Mouse (Mus musculus) heart, embryonic 10.5 days (tissue): Measurements from ENCODE around the gene Tmem106a. TPM values are rescaled to one million over a fixed set of nuclear protein-coding genes. Genes with fewer than 3 reads are reported as not detected.
"Not testable (repeated sequence)": the region's sequence is repeated elsewhere in the genome, so short reads cannot be mapped to it uniquely, and the experiment has no call there.

Experiments used
- DNase-seq: peaks from one replicate; pipeline ENCODE4 v3.0.0-alpha.2; 2017; ENCODE audit warnings: low spot score
- H3K27ac ChIP-seq: fragments of 300-500 bp; sonication (generic); 2 replicates; pipeline ENCODE4 v1.5.1; 2016; ENCODE audit warnings: mild to moderate bottlenecking
- H3K27me3 ChIP-seq: fragments of 300-500 bp; sonication (generic); 2 replicates; pipeline ENCODE4 v1.6.1; 2016; ENCODE audit warnings: mild to moderate bottlenecking; ENCODE audit not compliant: poor library complexity, insufficient read depth, severe bottlenecking
- H3K36me3 ChIP-seq: fragments of 300-500 bp; sonication (generic); 2 replicates; pipeline ENCODE4 v1.6.1; 2016; ENCODE audit warnings: mild to moderate bottlenecking, moderate library complexity
- H3K4me1 ChIP-seq: fragments of 300-500 bp; sonication (generic); 2 replicates; pipeline ENCODE4 v1.6.1; 2016; ENCODE audit warnings: mild to moderate bottlenecking
- H3K4me3 ChIP-seq: fragments of 300-500 bp; sonication (generic); 2 replicates; pipeline ENCODE4 v1.5.1; 2016; ENCODE audit warnings: mild to moderate bottlenecking, moderate library complexity
- H3K9me3 ChIP-seq: fragments of 300-500 bp; sonication (generic); 2 replicates; pipeline ENCODE4 v1.6.1; 2016; ENCODE audit warnings: mild to moderate bottlenecking, moderate library complexity
- WGBS: fragments of 180-500 bp; shearing (Covaris S2); methylation state at CpG from one replicate; pipeline ENCODE4 v1.1.7; 2016; 5-methylcytosine and 5-hydroxymethylcytosine counted together
- polyA plus RNA-seq: library from polyadenylated mRNA; unstranded; fragments of >200 nt; fragmentation: Nextera tagmentation; extraction: Ambion mirVana; gene quantifications from 2 replicates; pipeline ENCODE4 v1.2.1, GENCODE M21; 2016

Gene Tmem106a
- polyA plus RNA-seq, 1 experiment from 2014 or later, result 2.7 TPM

- Histone ChIP-seq H3K27me3 (no peaks in the 10 kb centered on the region), H3K9me3 (no peaks in the 10 kb centered on the region), H3K4me1 (peaks cover 18% of the 10 kb centered on the region), H3K27ac (peak overlapping the region; percentile 98), H3K36me3 (peaks cover 2% of the 10 kb centered on the region; the same call in 1 of the 2 replicates), H3K4me3 (peak overlapping the region; percentile 72)
- DNase-seq, result peak; percentile 97
- WGBS, result under 1% methylated on average over 33 of the region's 33 CpGs
Measured at GRCm38 (mm10) chr11:101627857-101628559, 46.0 kb downstream of the Tmem106a start.

- not testable (repeated sequence) for H3K36me3 ChIP-seq, DNase-seq, H3K9me3 ChIP-seq, H3K27me3 ChIP-seq
- Histone ChIP-seq H3K27ac (0 out of 2 replicates have a peak overlapping the region, but pooled peaks have one; percentile 98), H3K4me1 (peaks cover 18% of the 10 kb centered on the region), H3K4me3 (peak overlapping the region; percentile 72)
- 68% methylated on average over 4 of the region's 5 CpGs for WGBS
Measured at GRCm38 (mm10) chr11:101628733-101629417, 46.8 kb downstream of the Tmem106a start.

GRCm38 (mm10) chr11:101635660-101636059, 53.6 kb downstream of the Tmem106a start:
- Histone ChIP-seq H3K9me3 (no peaks in the 10 kb centered on the region), H3K36me3 (peaks cover 12% of the 10 kb centered on the region; the same call in 1 of the 2 replicates), H3K4me1 (peaks cover 2% of the 10 kb centered on the region; the same call in 1 of the 2 replicates), H3K27ac (no peak overlapping the region), H3K4me3 (no peak overlapping the region), H3K27me3 (no peaks in the 10 kb centered on the region)
- 74% methylated on average over 10 of the region's 10 CpGs for WGBS
- no peak for DNase-seq

GRCm38 (mm10) chr11:101639761-101640160, 57.7 kb downstream of the Tmem106a start:
- WGBS, result 86% methylated on average over 4 of the region's 4 CpGs
- peaks cover 5% of the 10 kb centered on the region; the same call in 1 of the 2 replicates for H3K36me3 ChIP-seq
- peaks cover 3% of the 10 kb centered on the region; the same call in 1 of the 2 replicates for H3K4me1 ChIP-seq
- no peak for DNase-seq
- no peak overlapping the region for H3K27ac ChIP-seq
- no peaks in the 10 kb centered on the region for H3K27me3 ChIP-seq
- H3K4me3 ChIP-seq, result no peak overlapping the region
- no peaks in the 10 kb centered on the region for H3K9me3 ChIP-seq

GRCm38 (mm10) chr11:101640857-101641709, 59.0 kb downstream of the Tmem106a start:
- H3K27me3 ChIP-seq, H3K4me1 ChIP-seq, H3K9me3 ChIP-seq, H3K36me3 ChIP-seq: not testable (repeated sequence)
- Histone ChIP-seq H3K27ac (peak overlapping the region; percentile 84), H3K4me3 (peak overlapping the region; percentile 51)
- 6% methylated on average over 53 of the region's 53 CpGs for WGBS
- DNase-seq, result peak; percentile 86

Other genes starting within 250 kb of the Tmem106a start
- not detected in 2 replicates for gene G6pc, start 214.7 kb upstream of the Tmem106a start, polyA plus RNA-seq
- 60.4 and 66.6 TPM in 2 replicates for gene Aarsd1, start 164.6 kb upstream of the Tmem106a start, polyA plus RNA-seq
- gene Gm27029, start 157.4 kb upstream of the Tmem106a start, polyA plus RNA-seq, result 18.5 and 26.1 TPM in 2 replicates
- 16.1 and 18.3 TPM in 2 replicates for gene Rundc1, start 157.2 kb upstream of the Tmem106a start, polyA plus RNA-seq
- 57.6 and 95.1 TPM in 2 replicates for gene Ptges3l, start 156.9 kb upstream of the Tmem106a start, polyA plus RNA-seq
- gene Rpl27, start 139.9 kb upstream of the Tmem106a start, polyA plus RNA-seq, result 311 and 360 TPM in 2 replicates
- gene Ifi35, start 133.8 kb upstream of the Tmem106a start, polyA plus RNA-seq, result 9.4 and 9.8 TPM in 2 replicates
- 34.2 and 42.7 TPM in 2 replicates for gene Rnd2, start 117.2 kb upstream of the Tmem106a start, polyA plus RNA-seq
- 33.1 and 41.1 TPM in 2 replicates for gene Vat1, start 116.0 kb upstream of the Tmem106a start, polyA plus RNA-seq
- gene Brca1, start 30.3 kb upstream of the Tmem106a start, polyA plus RNA-seq, result 13.4 and 14.9 TPM in 2 replicates
- gene Nbr1, start 30.1 kb upstream of the Tmem106a start, polyA plus RNA-seq, result 54.1 and 64.6 TPM in 2 replicates
- gene Gm11634, start 17.0 kb downstream of the Tmem106a start, polyA plus RNA-seq, result not detected in 2 replicates
- gene Rdm1, start 45.0 kb downstream of the Tmem106a start, polyA plus RNA-seq, result 24.0 and 26.8 TPM in 2 replicates
- gene Arl4d, start 83.3 kb downstream of the Tmem106a start, polyA plus RNA-seq, result 10.3 and 10.9 TPM in 2 replicates
- 28.7 and 33.0 TPM in 2 replicates for gene Dhx8, start 150.7 kb downstream of the Tmem106a start, polyA plus RNA-seq
- gene Etv4, start 203.1 kb downstream of the Tmem106a start, polyA plus RNA-seq, result 9.4 and 10.8 TPM in 2 replicates